Mouse (Mus musculus): ENCODE results near the gene Calml3. TPM values are rescaled to one million over a fixed set of nuclear protein-coding genes. Genes with fewer than 3 reads are reported as not detected.

Gene Calml3
- not detected for polyA plus RNA-seq (2017; shearing (Covaris generic))

DNA sequence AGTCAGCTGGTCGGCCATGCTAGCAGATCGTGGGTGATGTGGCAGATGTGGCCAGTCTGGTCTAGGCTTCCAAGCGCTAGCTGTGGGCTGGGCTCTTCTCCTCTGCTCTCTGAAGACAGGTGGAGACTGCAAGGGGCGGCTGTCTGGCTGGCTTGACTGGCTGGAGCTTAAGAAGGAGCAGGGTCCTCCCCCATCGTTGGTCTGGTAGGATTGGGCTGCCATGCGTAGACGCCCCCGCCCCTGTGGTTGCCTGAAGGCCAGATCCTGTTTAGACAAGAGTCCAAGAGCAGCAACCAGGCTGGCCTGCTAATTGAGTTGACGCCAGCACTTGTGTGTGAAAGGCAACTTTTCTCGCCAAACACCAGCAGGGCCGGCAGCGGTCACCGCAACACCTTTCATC is at the start of gene Calml3:
Calml3 (minus strand) TSS at position 131 of the 400 bp plus-strand sequence.

GRCm38 (mm10) chr13:3837312-3837807 is 33.2 kb upstream of the Calml3 start, which contains the start of gene Calm4:
Gene Calm4 (plus strand): TSS chr13:3837757.

Other genes starting within 250 kb of the Calml3 start
- gene Fam208b, start 193.2 kb downstream of the Calml3 start, polyA plus RNA-seq (2017; shearing (Covaris generic)) = 10 to 100 TPM; 25.2 to 33.1 TPM
- gene Asb13, start 170.3 kb downstream of the Calml3 start, polyA plus RNA-seq (2017; shearing (Covaris generic)) = 10 to 100 TPM; 32.0 to 42.1 TPM
- gene Calm4, start 33.4 kb upstream of the Calml3 start, polyA plus RNA-seq (2017; shearing (Covaris generic)) = not detected
- not detected for gene Calm5, start 49.9 kb upstream of the Calml3 start, polyA plus RNA-seq (2017; shearing (Covaris generic))
- 10 to 100 TPM; 19.5 to 25.6 TPM for gene Net1, start 113.9 kb upstream of the Calml3 start, polyA plus RNA-seq (2017; shearing (Covaris generic))
- under 1 TPM; 0.60 to 0.68 TPM for gene Tubal3, start 114.0 kb upstream of the Calml3 start, polyA plus RNA-seq (2017; shearing (Covaris generic))
- not detected for gene Ucn3, start 141.0 kb upstream of the Calml3 start, polyA plus RNA-seq (2017; shearing (Covaris generic))
- under 1 TPM in 1 of 2 experiments, not detected in 1; 0.75 TPM for gene Akr1c14, start 244.7 kb upstream of the Calml3 start, polyA plus RNA-seq (2017; shearing (Covaris generic))

Measured in activated CD4-positive, CD25-positive, alpha-beta regulatory T cell (primary cell).